Mouse (Mus musculus) heart, embryonic 15.5 days (tissue): ENCODE results near the gene Bmp8b. TPM values are rescaled to one million over a fixed set of nuclear protein-coding genes. Genes with fewer than 3 reads are reported as not detected.

Experiments used
- polyA plus RNA-seq: library from polyadenylated mRNA; unstranded; fragments of >200 nt; fragmentation: Nextera tagmentation; extraction: Ambion mirVana; gene quantifications from 2 replicates; pipeline ENCODE4 v1.2.1, GENCODE M21; 2015

Gene Bmp8b
- polyA plus RNA-seq, 1 experiment from 2014 or later: 0.15 TPM

Other genes starting within 250 kb of the Bmp8b start
- gene Cap1, start 219.1 kb upstream of the Bmp8b start, polyA plus RNA-seq: 41.4 and 51.0 TPM in 2 replicates
- 0.37 and 0.94 TPM in 2 replicates for gene Mfsd2a, start 144.0 kb upstream of the Bmp8b start, polyA plus RNA-seq
- gene Mycl, start 109.5 kb upstream of the Bmp8b start, polyA plus RNA-seq: 0.77 and 2.8 TPM in 2 replicates
- gene Trit1, start 88.6 kb upstream of the Bmp8b start, polyA plus RNA-seq: 9.9 and 10.9 TPM in 2 replicates
- not detected in 2 replicates for gene Oxct2b, start 11.1 kb downstream of the Bmp8b start, polyA plus RNA-seq
- gene Ppie, start 34.8 kb downstream of the Bmp8b start, polyA plus RNA-seq: 51.3 and 58.0 TPM in 2 replicates
- 0.72 and 0.80 TPM in 2 replicates for gene Hpcal4, start 78.1 kb downstream of the Bmp8b start, polyA plus RNA-seq
- gene Nt5c1a, start 96.3 kb downstream of the Bmp8b start, polyA plus RNA-seq: 1.3 and 1.5 TPM in 2 replicates
- gene Heyl, start 128.4 kb downstream of the Bmp8b start, polyA plus RNA-seq: 13.0 and 21.2 TPM in 2 replicates
- gene Pabpc4, start 157.2 kb downstream of the Bmp8b start, polyA plus RNA-seq: 51.3 and 53.8 TPM in 2 replicates
- gene Oxct2a, start 218.5 kb downstream of the Bmp8b start, polyA plus RNA-seq: not detected in 2 replicates
- 0.11 TPM in 1 of 2 replicates, not detected in the other for gene Bmp8a, start 238.1 kb downstream of the Bmp8b start, polyA plus RNA-seq